Mouse (Mus musculus): ENCODE results near the gene C1qtnf4. TPM values are rescaled to one million over a fixed set of nuclear protein-coding genes. Genes with fewer than 3 reads are reported as not detected.

Gene C1qtnf4
- polyA plus RNA-seq, 1 experiment from 2014 or later: 137 TPM

- no peaks in the 10 kb centered on the region for H3K9me3 ChIP-seq
- H3K4me2 ChIP-seq: peak overlapping the region; percentile 76
- H3K27me3 ChIP-seq (replicated peaks): no peaks in the 10 kb centered on the region
- peaks cover 8% of the 10 kb centered on the region; the same call in 1 of the 2 replicates for H3K36me3 ChIP-seq (replicated peaks)
- 27% methylated on average over 7 of the region's 7 CpGs for WGBS
- peak overlapping the region; percentile 92 for H3K27ac ChIP-seq
- 0 out of 2 replicates have a peak, but pooled peaks have one; percentile 13 for ATAC-seq (replicated peaks)
- peak overlapping the region; percentile 60 for H3K4me3 ChIP-seq
- peak overlapping the region; percentile 95 for H3K9ac ChIP-seq
- peaks cover 27% of the 10 kb centered on the region for H3K4me1 ChIP-seq
Measured at GRCm38 (mm10) chr2:90916560-90917232, 31.0 kb downstream of the C1qtnf4 start.

- no peaks in the 10 kb centered on the region for H3K27me3 ChIP-seq (replicated peaks)
- under 1% methylated on average over 67 of the region's 73 CpGs for WGBS
- H3K9me3 ChIP-seq: no peaks in the 10 kb centered on the region
- H3K4me2 ChIP-seq: peak overlapping the region; percentile 76
- peak overlapping the region; percentile 92 for H3K27ac ChIP-seq
- peaks cover 27% of the 10 kb centered on the region for H3K4me1 ChIP-seq
- H3K4me3 ChIP-seq: peak overlapping the region; percentile 60
- ATAC-seq (replicated peaks): peak; percentile 92
- H3K9ac ChIP-seq: peak overlapping the region; percentile 95
- H3K36me3 ChIP-seq (replicated peaks): peaks cover 4% of the 10 kb centered on the region; the same call in 1 of the 2 replicates
Measured at GRCm38 (mm10) chr2:90917233-90917998, 31.8 kb downstream of the C1qtnf4 start.

GRCm38 (mm10) chr2:90917999-90918698 lies 32.5 kb downstream of the C1qtnf4 start:
- WGBS: 8% methylated on average over 16 of the region's 16 CpGs
- ATAC-seq (replicated peaks): no peak; the same call in 1 of the 2 replicates

GRCm38 (mm10) chr2:90921178-90921577 lies 35.5 kb downstream of the C1qtnf4 start:
- 95% methylated on average over 1 of the region's 1 CpGs for WGBS
- Histone ChIP-seq H3K9ac (no peak overlapping the region), H3K9me3 (no peaks in the 10 kb centered on the region), H3K4me2 (no peak overlapping the region), H3K4me3 (no peak overlapping the region), H3K36me3 (replicated peaks) (no peaks in the 10 kb centered on the region), H3K27me3 (replicated peaks) (no peaks in the 10 kb centered on the region), H3K27ac (no peak overlapping the region), H3K4me1 (peaks cover 14% of the 10 kb centered on the region)
- no peak for ATAC-seq (replicated peaks)

More at GRCm38 (mm10) chr2:90917999-90918698, 32.5 kb downstream of the C1qtnf4 start:
- Histone ChIP-seq H3K4me1 (peaks cover 27% of the 10 kb centered on the region), H3K36me3 (replicated peaks) (no peaks in the 10 kb centered on the region), H3K4me2 (peak overlapping the region; percentile 76), H3K27ac (peak overlapping the region; percentile 92), H3K4me3 (peak overlapping the region; percentile 60), H3K9ac (peak overlapping the region; percentile 95), H3K9me3 (no peaks in the 10 kb centered on the region), H3K27me3 (replicated peaks) (no peaks in the 10 kb centered on the region)

GRCm38 (mm10) chr2:90922636-90923035 lies 37.0 kb downstream of the C1qtnf4 start:
- 94% methylated on average over 2 of the region's 2 CpGs for WGBS
- Histone ChIP-seq H3K4me1 (peaks cover 4% of the 10 kb centered on the region), H3K9ac (no peak overlapping the region), H3K36me3 (replicated peaks) (no peaks in the 10 kb centered on the region), H3K4me3 (no peak overlapping the region), H3K27ac (no peak overlapping the region), H3K4me2 (no peak overlapping the region), H3K9me3 (no peaks in the 10 kb centered on the region), H3K27me3 (replicated peaks) (no peaks in the 10 kb centered on the region)
- no peak for ATAC-seq (replicated peaks)

- 88% methylated on average over 13 of the region's 13 CpGs for WGBS
- Histone ChIP-seq H3K27me3 (replicated peaks) (no peaks in the 10 kb centered on the region), H3K9ac (no peak overlapping the region), H3K4me2 (no peak overlapping the region), H3K9me3 (no peaks in the 10 kb centered on the region), H3K27ac (no peak overlapping the region), H3K4me3 (no peak overlapping the region), H3K4me1 (no peaks in the 10 kb centered on the region), H3K36me3 (replicated peaks) (no peaks in the 10 kb centered on the region)
- no peak for ATAC-seq (replicated peaks)
Measured at GRCm38 (mm10) chr2:90928566-90928965, 42.9 kb downstream of the C1qtnf4 start.

- Histone ChIP-seq H3K9me3 (no peaks in the 10 kb centered on the region), H3K36me3 (replicated peaks) (no peaks in the 10 kb centered on the region), H3K4me1 (no peaks in the 10 kb centered on the region), H3K4me3 (no peak overlapping the region), H3K27me3 (replicated peaks) (no peaks in the 10 kb centered on the region), H3K9ac (no peak overlapping the region), H3K27ac (no peak overlapping the region), H3K4me2 (no peak overlapping the region)
- no peak for ATAC-seq (replicated peaks)
- WGBS: 84% methylated on average over 8 of the region's 8 CpGs
Measured at GRCm38 (mm10) chr2:90931829-90932228, 46.2 kb downstream of the C1qtnf4 start.

GRCm38 (mm10) chr2:90932273-90932672 lies 46.6 kb downstream of the C1qtnf4 start:
- no peak for ATAC-seq (replicated peaks)
- Histone ChIP-seq H3K4me2 (no peak overlapping the region), H3K27me3 (replicated peaks) (no peaks in the 10 kb centered on the region), H3K9ac (no peak overlapping the region), H3K4me3 (no peak overlapping the region), H3K4me1 (no peaks in the 10 kb centered on the region), H3K36me3 (replicated peaks) (no peaks in the 10 kb centered on the region), H3K9me3 (no peaks in the 10 kb centered on the region), H3K27ac (no peak overlapping the region)
- WGBS: 62% methylated on average over 2 of the region's 2 CpGs

- H3K27ac ChIP-seq: no peak overlapping the region
Measured at GRCm38 (mm10) chr2:90938362-90938761, 52.7 kb downstream of the C1qtnf4 start.

GRCm38 (mm10) chr2:90939750-90940149 lies 54.1 kb downstream of the C1qtnf4 start:
- peak overlapping the region; percentile 76 for H3K4me2 ChIP-seq
- no peaks in the 10 kb centered on the region for H3K9me3 ChIP-seq
- no peaks in the 10 kb centered on the region for H3K36me3 ChIP-seq (replicated peaks)
- H3K27ac ChIP-seq: peak overlapping the region; percentile 96
- H3K27me3 ChIP-seq (replicated peaks): no peaks in the 10 kb centered on the region
- H3K4me1 ChIP-seq: peaks cover 40% of the 10 kb centered on the region
- WGBS: 50% methylated on average over 8 of the region's 8 CpGs
- peak; percentile 70 for ATAC-seq (replicated peaks)
- H3K9ac ChIP-seq: peak overlapping the region; percentile 94
- H3K4me3 ChIP-seq: peak overlapping the region; percentile 87

More at GRCm38 (mm10) chr2:90938362-90938761, 52.7 kb downstream of the C1qtnf4 start:
- ATAC-seq (replicated peaks): no peak
- H3K9me3 ChIP-seq: no peaks in the 10 kb centered on the region
- no peaks in the 10 kb centered on the region for H3K36me3 ChIP-seq (replicated peaks)
- 79% methylated on average over 3 of the region's 3 CpGs for WGBS
- peaks cover 27% of the 10 kb centered on the region for H3K4me1 ChIP-seq
- no peaks in the 10 kb centered on the region for H3K27me3 ChIP-seq (replicated peaks)
- H3K4me3 ChIP-seq: no peak overlapping the region
- no peak overlapping the region for H3K9ac ChIP-seq
- no peak overlapping the region for H3K4me2 ChIP-seq
